In genomic region chr7:57648136-57648755, GRCm38 (mm10) we compare ENCODE assay signal across 14 mouse cellular contexts.
DNase-seq lines count a peak whose midpoint lies in the region; ATAC-seq and TF ChIP-seq lines count a peak whose summit lies in the region.
"Had no signal": no experiment of that assay in that cellular context is flagged by ENCODE, and none has a peak within 500 bp of the region (broad histone marks: within the 10 kb centered on the region; RNA-seq: fewer than 3 reads in every experiment).

No protein-coding gene starts in this region.

- no peak overlapping the region for H3K4me3 ChIP-seq in midbrain, postnatal 0 days (ENCODE audit: low read depth, low read length)
- H3K4me3 ChIP-seq in midbrain, embryonic 14.5 days (replicated peaks; ENCODE audit: low read depth, low read length): no peak overlapping the region
- H3K4me3 ChIP-seq: hindbrain, embryonic 13.5 days; kidney, embryonic 15.5 days; limb, embryonic 13.5 days had no signal

- H3K4me1 ChIP-seq in midbrain, postnatal 0 days (ENCODE audit: insufficient read depth, low read length): no peaks in the 10 kb centered on the region
- no peaks in the 10 kb centered on the region for H3K4me1 ChIP-seq in midbrain, embryonic 14.5 days (ENCODE audit: control insufficient read depth, insufficient read depth, low read length)
- H3K4me1 ChIP-seq: hindbrain, embryonic 13.5 days; kidney, embryonic 15.5 days; limb, embryonic 13.5 days had no signal

- no peak overlapping the region for H3K9ac ChIP-seq in midbrain, postnatal 0 days (replicated peaks; ENCODE audit: low read length, poor library complexity, severe bottlenecking)
- no peak overlapping the region for H3K9ac ChIP-seq in midbrain, embryonic 14.5 days (replicated peaks; ENCODE audit: low read length)
- H3K9ac ChIP-seq: hindbrain, embryonic 13.5 days; kidney, embryonic 15.5 days; limb, embryonic 13.5 days had no signal

- TF ChIP-seq CTCF in midbrain, postnatal 0 days (IDR thresholded peaks at IDR 0.05): no peak

- H3K9me3 ChIP-seq in midbrain, postnatal 0 days (ENCODE audit: low read length): no peaks in the 10 kb centered on the region
- no peaks in the 10 kb centered on the region for H3K9me3 ChIP-seq in midbrain, embryonic 14.5 days (ENCODE audit: control insufficient read depth, low read length)
- H3K9me3 ChIP-seq: hindbrain, embryonic 13.5 days; kidney, embryonic 15.5 days; limb, embryonic 13.5 days had no signal

- peak; percentile 14 for DNase-seq in midbrain, postnatal 0 days (ENCODE audit: low spot score)
- no peak for DNase-seq in midbrain, embryonic 14.5 days
- DNase-seq in layer of hippocampus, adult 11-12 months (ENCODE audit: low spot score): peak; percentile 75
- DNase-seq in left cerebral cortex, postnatal 25 days (ENCODE audit: low spot score in 2 of 2): peak; percentile 31 to 90
- no peak for DNase-seq in spleen, postnatal 36 days (ENCODE audit: low spot score in 2 of 2)
- DNase-seq in gastrocnemius, postnatal 36 days: no peak
- no peak for DNase-seq in kidney, postnatal 36 days
- DNase-seq: lung, adult 18-20 months; retina, postnatal 1 day had no signal

- H3K36me3 ChIP-seq in midbrain, postnatal 0 days (ENCODE audit: insufficient read depth, low read length): no peaks in the 10 kb centered on the region
- H3K36me3 ChIP-seq in midbrain, embryonic 14.5 days (ENCODE audit: control insufficient read depth, insufficient read depth, low read length): no peaks in the 10 kb centered on the region
- H3K36me3 ChIP-seq: hindbrain, embryonic 13.5 days; kidney, embryonic 15.5 days; limb, embryonic 13.5 days had no signal

- no peak for ATAC-seq in midbrain, postnatal 0 days (ENCODE audit: low FRiP score)
- ATAC-seq in midbrain, embryonic 14.5 days (ENCODE audit: low FRiP score, low TSS enrichment): no peak
- ATAC-seq: forebrain, embryonic 16.5 days had no signal

- WGBS in midbrain, postnatal 0 days: 95% methylated on average over 4 of the region's 4 CpGs
- 95% methylated on average over 4 of the region's 4 CpGs for WGBS in midbrain, embryonic 14.5 days

- no peak overlapping the region for H3K4me2 ChIP-seq in midbrain, postnatal 0 days (ENCODE audit: low read depth, low read length, poor library complexity, severe bottlenecking)
- no peak overlapping the region for H3K4me2 ChIP-seq in midbrain, embryonic 14.5 days (ENCODE audit: low read length)
- H3K4me2 ChIP-seq: heart, embryonic 11.5 days; hindbrain, embryonic 13.5 days; kidney, embryonic 15.5 days; limb, embryonic 13.5 days had no signal

- H3K27ac ChIP-seq in midbrain, postnatal 0 days (ENCODE audit: low read depth, low read length): no peak overlapping the region
- H3K27ac ChIP-seq in midbrain, embryonic 14.5 days (replicated peaks; ENCODE audit: low read depth, low read length): no peak overlapping the region
- H3K27ac ChIP-seq: hindbrain, embryonic 13.5 days; kidney, embryonic 15.5 days; limb, embryonic 13.5 days had no signal

- no peaks in the 10 kb centered on the region for H3K27me3 ChIP-seq in midbrain, postnatal 0 days (ENCODE audit: insufficient read depth, low read length)
- no peaks in the 10 kb centered on the region for H3K27me3 ChIP-seq in midbrain, embryonic 14.5 days (ENCODE audit: control insufficient read depth, insufficient read depth, low read length)
- H3K27me3 ChIP-seq: hindbrain, embryonic 13.5 days; kidney, embryonic 15.5 days; limb, embryonic 13.5 days had no signal

- intact Hi-C loops in left cerebral cortex, postnatal 25 days (cut with DNase I): loop anchor here (5.0 kb wide), 1 partner anchor 56 kb away; no protein-coding TSS in a partner anchor
- intact Hi-C loops in gastrocnemius, postnatal 36 days (cut with DNase I): no loop called here

Comparison
In these comparisons a context has a peak if more than half of its experiments do, and no peak if none do; other contexts are left out.
1. DNase-seq: peak in midbrain, postnatal 0 days (single experiment), layer of hippocampus, adult 11-12 months (single experiment) and left cerebral cortex, postnatal 25 days (2 of 2); none in midbrain, embryonic 14.5 days (single experiment), spleen, postnatal 36 days (0 of 2), gastrocnemius, postnatal 36 days (0 of 2) and kidney, postnatal 36 days (0 of 2).